Mouse (Mus musculus) cerebellum, adult 2 months (tissue): ENCODE results near the gene Mrps18a. TPM values are rescaled to one million over a fixed set of nuclear protein-coding genes. Genes with fewer than 3 reads are reported as not detected.

Experiments
- DNase-seq, 2 experiments: peaks; one replicate each; pipeline ENCODE4 v3.0.0; 2021
- H3K27ac ChIP-seq: fragments of 200-500 bp; 2 replicates; pipeline ENCODE4 v1.5.1; 2012; ENCODE audit warnings: low read length, control low read depth, inconsistent platforms; ENCODE audit not compliant: insufficient read depth
- H3K27me3 ChIP-seq: fragments of 200-500 bp; 2 replicates; pipeline ENCODE4 v1.6.1; 2012; ENCODE audit warnings: inconsistent platforms, mild to moderate bottlenecking, low read length, moderate library complexity; ENCODE audit not compliant: control insufficient read depth, insufficient read depth
- H3K4me1 ChIP-seq: fragments of 200-500 bp; 2 replicates; pipeline ENCODE4 v1.6.1; 2011; ENCODE audit warnings: low read length; ENCODE audit not compliant: control insufficient read depth, insufficient read depth
- H3K4me3 ChIP-seq: fragments of 200-500 bp; replicated peaks from 2 replicates; pipeline ENCODE3; 2011; ENCODE audit warnings: mild to moderate bottlenecking, low read depth, low read length, control low read depth; ENCODE audit not compliant: insufficient read depth
- CTCF ChIP-seq: fragments of 200-500 bp; IDR thresholded peaks from 2 replicates; pipeline ENCODE4 v1.5.1; 2011; ENCODE audit warnings: low read depth, mild to moderate bottlenecking, control low read depth, low read length, moderate library complexity, borderline replicate concordance; ENCODE audit not compliant: insufficient read depth
- POLR2A ChIP-seq: fragments of 200-500 bp; IDR thresholded peaks from 2 replicates; pipeline ENCODE4 v1.6.1; 2011; ENCODE audit warnings: low read length, control low read depth, borderline replicate concordance; ENCODE audit not compliant: insufficient read depth
- WGBS: fragments of 180-500 bp; shearing (Covaris S2); methylation state at CpG from one replicate; pipeline ENCODE4 v1.1.7; 2018; 5-methylcytosine and 5-hydroxymethylcytosine counted together
- polyA plus RNA-seq: library from polyadenylated mRNA; depleted of rRNA; stranded (reverse); fragments of >200 nt; gene quantifications from 2 replicates; pipeline ENCODE4 v1.2.3, GENCODE M21; 2012

Mrps18a gene
- polyA plus RNA-seq, 1 experiment, result 134 TPM

GRCm38 (mm10) chr17:46138563-46139236 is 27.9 kb downstream of the Mrps18a start:
- WGBS, result 79% methylated on average over 8 of the region's 8 CpGs
- no peak overlapping the region for H3K4me3 ChIP-seq
- no peak for DNase-seq
- no peak overlapping the region for H3K27ac ChIP-seq
- H3K4me1 ChIP-seq, result no peaks in the 10 kb centered on the region
- TF ChIP-seq POLR2A (no peak), CTCF (no peak)
- H3K27me3 ChIP-seq, result no peaks in the 10 kb centered on the region

- TF ChIP-seq POLR2A, result no peak
- TF ChIP-seq CTCF, result no peak
- 92% methylated on average over 3 of the region's 3 CpGs for WGBS
- no peaks in the 10 kb centered on the region for H3K27me3 ChIP-seq
- H3K4me3 ChIP-seq, result no peak overlapping the region
- no peak for DNase-seq
- H3K27ac ChIP-seq, result no peak overlapping the region
- H3K4me1 ChIP-seq, result no peaks in the 10 kb centered on the region; the same call in 1 of the 2 replicates
Measured at GRCm38 (mm10) chr17:46139872-46140271, 29.1 kb downstream of the Mrps18a start.

GRCm38 (mm10) chr17:46143578-46144423 is 33.0 kb downstream of the Mrps18a start, which contains the start of gene Rsph9:
TSS of gene Rsph9 (minus strand) at chr17:46144216.
- no peak for TF ChIP-seq POLR2A
- no peak for TF ChIP-seq CTCF
- WGBS, result 21% methylated on average over 37 of the region's 37 CpGs
- Histone ChIP-seq H3K27me3 (no peaks in the 10 kb centered on the region), H3K27ac (no peak within 1 kb of the TSS), H3K4me3 (peak within 1 kb of the TSS; percentile 39), H3K4me1 (no peaks in the 10 kb centered on the region; the same call in 1 of the 2 replicates)
- DNase-seq, result no peak

- H3K4me1 ChIP-seq, result no peaks in the 10 kb centered on the region
- no peaks in the 10 kb centered on the region for H3K27me3 ChIP-seq
- 2% methylated on average over 33 of the region's 33 CpGs for WGBS
- peak; percentile 83 to 90 for DNase-seq
- peak within 1 kb of the TSS; percentile 89 for H3K27ac ChIP-seq
- peak within 1 kb of the TSS; percentile 100 for H3K4me3 ChIP-seq
- TF ChIP-seq POLR2A (peak; percentile 95), CTCF (no peak)
Measured at GRCm38 (mm10) chr17:46152847-46153782, 42.3 kb downstream of the Mrps18a start, which contains the start of gene Mad2l1bp. TSS of gene Mad2l1bp (minus strand) at chr17:46153553.

GRCm38 (mm10) chr17:46154336-46154735 is 43.5 kb downstream of the Mrps18a start:
- Histone ChIP-seq H3K27me3 (no peaks in the 10 kb centered on the region), H3K27ac (no peak overlapping the region), H3K4me3 (no peak overlapping the region), H3K4me1 (no peaks in the 10 kb centered on the region)
- DNase-seq, result no peak
- WGBS, result 94% methylated on average over 3 of the region's 3 CpGs
- TF ChIP-seq POLR2A (no peak), CTCF (no peak)

GRCm38 (mm10) chr17:46156680-46157079 is 45.9 kb downstream of the Mrps18a start:
- 86% methylated on average over 5 of the region's 5 CpGs for WGBS
- H3K4me1 ChIP-seq, result peaks cover 2% of the 10 kb centered on the region; the same call in 1 of the 2 replicates
- DNase-seq, result no peak
- H3K27ac ChIP-seq, result no peak overlapping the region
- no peaks in the 10 kb centered on the region for H3K27me3 ChIP-seq
- H3K4me3 ChIP-seq, result no peak overlapping the region
- TF ChIP-seq POLR2A (no peak), CTCF (no peak)

GRCm38 (mm10) chr17:46157131-46157530 is 46.3 kb downstream of the Mrps18a start:
- DNase-seq, result no peak
- Histone ChIP-seq H3K4me3 (no peak overlapping the region), H3K4me1 (peaks cover 4% of the 10 kb centered on the region; the same call in 1 of the 2 replicates), H3K27ac (no peak overlapping the region), H3K27me3 (no peaks in the 10 kb centered on the region)
- TF ChIP-seq CTCF (no peak), POLR2A (no peak)
- 85% methylated on average over 8 of the region's 8 CpGs for WGBS
